Mouse (Mus musculus) lung, postnatal 14 days (tissue): ENCODE measurements around the gene Adm2.

Source experiments
- DNase-seq: peaks from one replicate; pipeline ENCODE4 v3.0.0; 2021

Adm2 gene

DNA sequence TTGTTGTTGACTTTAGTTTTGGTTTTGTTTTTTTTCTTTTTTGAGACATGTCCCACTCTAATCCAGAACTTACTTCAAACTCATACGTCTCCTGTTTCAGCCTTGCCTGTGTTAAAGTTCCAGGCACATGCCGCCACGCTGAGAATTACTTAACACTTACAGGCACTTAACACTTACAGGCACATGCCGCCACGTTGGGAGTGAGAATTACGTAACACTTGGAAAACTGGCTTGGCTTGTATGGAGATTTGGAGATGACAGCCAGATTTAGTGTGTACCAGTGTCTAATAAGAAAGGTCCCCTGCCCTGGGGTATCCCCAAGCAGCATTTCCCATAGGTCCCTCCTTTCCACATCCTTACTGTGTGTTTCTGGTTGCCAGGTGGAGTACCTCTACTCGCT lies 40.5 kb downstream of the Adm2 start:
- DNase-seq = peak; percentile 47

DNA sequence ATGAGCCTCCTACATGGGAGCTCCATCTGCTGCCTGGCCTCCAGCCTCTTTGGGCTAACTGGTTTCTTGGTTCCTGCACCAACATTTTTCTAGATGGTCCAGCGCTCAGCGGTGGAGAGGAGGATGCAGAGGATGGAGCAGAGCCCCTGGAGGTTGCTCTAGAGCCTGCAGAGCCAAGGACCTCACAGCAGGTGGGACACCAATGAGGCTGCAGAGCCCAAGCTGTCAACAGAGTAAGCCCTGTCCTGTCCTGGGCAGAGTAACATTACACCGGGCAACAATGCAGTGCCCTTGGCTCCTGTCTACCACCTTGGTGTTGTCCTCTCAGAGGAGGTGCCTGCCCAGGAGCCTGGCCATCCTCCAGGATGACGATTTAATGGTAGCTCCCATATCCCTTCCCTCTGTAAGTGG lies 42.6 kb downstream of the Adm2 start:
- no peak for DNase-seq

DNA sequence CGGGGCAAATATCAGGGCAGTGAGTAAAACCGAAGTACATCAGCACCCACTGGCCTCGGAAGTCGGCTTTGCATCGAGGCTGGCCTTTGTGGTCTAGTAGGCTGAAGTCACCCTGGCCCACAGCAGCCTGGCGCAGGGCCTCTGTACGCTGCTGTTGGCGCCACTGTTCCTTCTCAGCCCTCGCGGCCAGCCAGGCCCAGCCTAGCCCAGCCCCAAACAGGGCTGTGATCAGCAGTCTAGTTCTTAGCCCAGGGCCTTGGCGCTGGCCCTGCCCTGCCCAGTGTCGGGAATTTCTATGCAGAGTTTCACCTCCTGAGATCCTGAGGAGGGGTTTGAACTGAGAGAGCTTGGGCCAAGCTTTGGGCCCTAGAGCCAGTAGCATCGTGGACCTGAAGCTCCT lies 49.5 kb downstream of the Adm2 start:
- DNase-seq = no peak

DNA sequence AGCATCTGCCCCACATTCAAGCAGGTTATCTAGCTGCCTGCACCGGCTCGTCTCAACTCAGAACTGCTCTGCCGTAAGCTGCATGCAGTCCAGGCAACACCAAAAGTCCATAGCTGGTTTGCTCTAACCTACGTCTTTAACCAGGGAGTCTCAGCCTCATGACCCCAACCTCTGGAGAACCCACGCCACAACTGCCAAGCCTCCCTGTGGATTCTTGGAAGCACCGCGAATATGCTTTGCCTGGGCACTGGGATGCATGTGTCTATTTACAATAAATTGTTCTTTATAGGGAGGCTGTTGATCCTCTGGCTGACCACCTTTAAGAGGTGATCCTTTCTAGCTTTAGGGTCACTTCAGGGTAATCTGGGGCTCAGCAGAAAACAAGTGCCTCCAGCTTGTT lies 50.0 kb downstream of the Adm2 start:
- DNase-seq = no peak

DNA sequence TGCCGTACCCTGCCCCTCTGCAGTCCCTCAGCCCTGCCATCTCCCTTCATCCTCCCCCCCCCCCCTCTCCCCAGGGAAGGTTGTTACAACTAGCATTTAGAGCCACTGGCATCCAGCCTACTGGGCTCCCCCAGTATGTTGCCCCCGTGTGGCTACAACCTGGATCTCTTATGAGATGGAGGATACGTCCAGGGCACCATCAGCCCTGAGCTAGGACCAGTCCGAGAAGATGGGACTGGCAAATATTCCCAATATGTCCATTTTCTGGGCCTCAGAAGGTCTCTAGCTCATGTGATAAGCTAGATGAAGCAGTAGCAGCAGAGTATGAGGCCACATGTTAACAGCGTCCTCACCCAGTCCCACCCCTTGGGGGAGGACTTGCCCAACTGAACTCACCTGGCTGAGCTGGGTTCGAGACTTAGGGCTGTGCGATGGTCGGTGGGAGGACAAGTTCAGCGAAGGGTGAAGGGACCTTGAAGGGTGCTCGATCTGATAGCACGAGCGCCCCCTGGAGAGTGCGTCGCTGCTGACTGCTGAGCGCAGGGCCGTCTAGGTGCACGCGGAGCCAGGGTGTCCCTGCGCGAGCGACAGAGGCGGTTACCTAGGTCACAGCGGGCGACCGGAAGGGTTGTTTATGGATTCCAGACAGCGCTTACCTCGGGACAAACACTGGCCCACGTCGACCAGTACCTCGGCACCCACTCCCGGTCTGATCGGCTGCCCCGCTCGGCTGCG lies 50.7 kb downstream of the Adm2 start:
- peak; percentile 91 for DNase-seq

DNA sequence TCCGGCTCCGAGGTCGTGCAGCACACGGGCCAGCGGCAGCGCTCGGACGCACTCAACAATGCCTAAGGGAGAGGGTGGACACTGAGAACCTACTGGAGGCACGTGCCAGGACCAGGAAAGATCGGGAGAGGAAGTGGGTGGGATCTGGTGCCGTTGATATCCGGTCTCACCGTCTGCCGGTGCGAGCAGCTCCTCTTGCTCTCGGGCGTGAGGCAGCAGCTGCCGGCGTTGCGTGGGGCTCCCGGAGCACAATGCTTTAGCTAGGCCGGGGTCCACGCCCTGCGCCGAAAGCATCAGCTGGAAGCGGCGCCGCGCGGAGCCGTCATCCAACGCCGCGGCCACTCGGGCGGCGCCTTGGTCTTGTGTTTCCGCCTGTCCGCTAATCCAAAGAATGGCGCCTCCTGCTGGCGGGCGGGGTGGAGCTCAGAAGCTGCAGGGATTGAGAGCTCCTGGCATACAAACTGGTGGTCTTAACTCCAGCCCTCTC lies 51.3 kb downstream of the Adm2 start, which contains the start of gene Sco2:
TSS of gene Sco2 (minus strand) at position 85 of the 487 bp plus-strand sequence.
- peak; percentile 97 for DNase-seq
